Mouse (Mus musculus) myocyte (in vitro differentiated cells): ENCODE data around the gene Stmn3. TPM values are rescaled to one million over a fixed set of nuclear protein-coding genes. Genes with fewer than 3 reads are reported as not detected.

ENCODE experiments used
- H3K27me3 ChIP-seq: one replicate; pipeline ENCODE4 v1.6.1; 2011; ENCODE audit not compliant: control insufficient read depth, insufficient read depth, insufficient read length
- H3K36me3 ChIP-seq: one replicate; pipeline ENCODE4 v1.6.1; 2011; ENCODE audit not compliant: control insufficient read depth, insufficient read depth
- H3K4me2 ChIP-seq: one replicate; pipeline ENCODE4 v1.6.1; 2011; ENCODE audit warnings: low read depth, control low read depth
- H3K4me3 ChIP-seq: one replicate; pipeline ENCODE4 v1.5.1; 2011; ENCODE audit warnings: mild to moderate bottlenecking, control low read depth, moderate library complexity
- H3K79me2 ChIP-seq: one replicate; pipeline ENCODE4 v1.6.1; 2011; ENCODE audit not compliant: control insufficient read depth, insufficient read depth
- H3ac ChIP-seq: one replicate; pipeline ENCODE4 v1.6.1; 2011; ENCODE audit not compliant: control insufficient read depth, insufficient read length
- CEBPB ChIP-seq: IDR thresholded peaks from 2 replicates; pipeline ENCODE4 v1.6.1; 2011; ENCODE audit warnings: mild to moderate bottlenecking, moderate library complexity; ENCODE audit not compliant: poor library complexity, insufficient read depth, severe bottlenecking
- E2F4 ChIP-seq: IDR thresholded peaks from one replicate; pipeline ENCODE4 v1.6.1; 2011; ENCODE audit warnings: mild to moderate bottlenecking, control low read depth, moderate library complexity; ENCODE audit not compliant: insufficient read depth
- MAX ChIP-seq: IDR thresholded peaks from one replicate; pipeline ENCODE4 v1.6.1; 2011; ENCODE audit warnings: low read depth, mild to moderate bottlenecking, control low read depth
- MYOD1 ChIP-seq, 3 experiments: IDR thresholded peaks; one replicate each; pipeline ENCODE4 v1.6.1; 2011; ENCODE audit warnings: control low read depth in 2 of 3, low read depth in 2 of 3, mild to moderate bottlenecking in 2 of 3, moderate library complexity in 1 of 3; ENCODE audit not compliant: insufficient read length in 2 of 3, control insufficient read depth in 1 of 3
- MYOG ChIP-seq, 3 experiments: IDR thresholded peaks; one replicate each; pipeline ENCODE4 v1.6.1; 2011; ENCODE audit warnings: control low read depth in 2 of 3, low read depth in 2 of 3, mild to moderate bottlenecking in 2 of 3; ENCODE audit not compliant: insufficient read length in 2 of 3, control insufficient read depth in 1 of 3, insufficient read depth in 1 of 3
- POLR2A ChIP-seq: IDR thresholded peaks from one replicate; pipeline ENCODE4 v1.6.1; 2011; ENCODE audit warnings: low read depth, mild to moderate bottlenecking, control low read depth, moderate library complexity; ENCODE audit not compliant: insufficient read length
- POLR2AphosphoS2 ChIP-seq: IDR thresholded peaks from one replicate; pipeline ENCODE4 v1.6.1; 2011; ENCODE audit warnings: low read depth, control low read depth; ENCODE audit not compliant: insufficient read length
- REST ChIP-seq: IDR thresholded peaks from one replicate; pipeline ENCODE4 v1.6.1; 2011; ENCODE audit warnings: mild to moderate bottlenecking, control low read depth, moderate library complexity; ENCODE audit not compliant: insufficient read depth, insufficient read length
- SRF ChIP-seq: IDR thresholded peaks from one replicate; pipeline ENCODE4 v1.6.1; 2011; ENCODE audit warnings: low read depth; ENCODE audit not compliant: control insufficient read depth, insufficient read length
- TCF12 ChIP-seq: IDR thresholded peaks from one replicate; pipeline ENCODE4 v1.6.1; 2011; ENCODE audit warnings: mild to moderate bottlenecking, control low read depth; ENCODE audit not compliant: poor library complexity, insufficient read depth, severe bottlenecking
- TCF3 ChIP-seq: IDR thresholded peaks from one replicate; pipeline ENCODE4 v1.6.1; 2011; ENCODE audit warnings: low read depth, control low read depth; ENCODE audit not compliant: insufficient read length
- USF1 ChIP-seq: IDR thresholded peaks from one replicate; pipeline ENCODE4 v1.6.1; 2011; ENCODE audit warnings: low read depth, mild to moderate bottlenecking, control low read depth, moderate library complexity
- polyA plus RNA-seq: library from polyadenylated mRNA; unstranded; fragments of >200 nt; fragmentation: generic; extraction: Trizol; gene quantifications from one replicate; pipeline ENCODE4 v1.2.1, GENCODE M21; 2012; ENCODE audit warnings: missing spikeins

Stmn3 gene
- polyA plus RNA-seq, 1 experiment, result 0.07 TPM

DNA sequence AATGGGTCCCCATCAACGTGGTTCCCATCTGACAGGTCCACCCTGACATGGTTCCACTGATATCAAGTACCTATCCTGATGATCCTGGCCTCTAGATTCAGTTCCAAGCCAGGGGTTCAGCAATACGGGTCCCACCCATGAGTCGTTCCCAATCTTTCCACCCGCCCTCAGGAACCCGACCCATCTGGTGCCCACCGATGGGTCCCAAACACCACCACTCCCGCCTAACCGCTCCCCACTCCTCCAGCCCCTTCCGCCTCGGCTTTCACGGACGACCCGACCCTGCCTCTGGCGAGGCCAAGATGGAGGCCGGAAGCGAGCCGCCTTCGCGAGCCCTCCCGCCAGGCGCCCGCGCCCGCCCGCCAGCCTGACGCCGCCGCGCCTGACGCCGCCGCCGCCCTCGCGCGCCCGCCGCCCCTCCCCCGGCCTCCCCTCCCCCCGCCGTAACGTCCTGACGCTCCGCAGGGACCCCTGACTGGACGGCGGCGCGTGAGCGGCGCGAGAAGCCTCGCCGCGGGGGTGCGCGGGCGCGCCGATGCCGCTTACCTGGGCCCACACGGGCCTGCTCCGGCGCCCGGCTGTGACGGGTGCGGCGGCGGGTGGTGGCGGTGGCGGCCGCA, 26.9 kb downstream of the Stmn3 start:
- H3K79me2 ChIP-seq, result peaks cover 51% of the 10 kb centered on the region
- H3ac ChIP-seq, result peak overlapping the region; percentile 44
- no peaks in the 10 kb centered on the region for H3K27me3 ChIP-seq
- H3K4me2 ChIP-seq, result peak overlapping the region; percentile 82
- H3K36me3 ChIP-seq, result no peaks in the 10 kb centered on the region
- peak; percentile 83 for TF ChIP-seq POLR2A
- no peak for TF ChIP-seq CEBPB
- TF ChIP-seq POLR2AphosphoS2, result peak; percentile 78
- H3K4me3 ChIP-seq, result peak overlapping the region; percentile 43

- Histone ChIP-seq H3K4me2 (peak overlapping the region; percentile 82), H3ac (peak overlapping the region; percentile 44), H3K79me2 (peaks cover 57% of the 10 kb centered on the region), H3K27me3 (no peaks in the 10 kb centered on the region), H3K4me3 (peak overlapping the region; percentile 43), H3K36me3 (no peaks in the 10 kb centered on the region)
- TF ChIP-seq TCF3 (no peak), CEBPB (no peak)
Measured at GRCm38 (mm10) chr2:181286629-181287337, 27.5 kb downstream of the Stmn3 start.

GRCm38 (mm10) chr2:181279968-181280367, 34.3 kb downstream of the Stmn3 start:
- Histone ChIP-seq H3ac (no peak overlapping the region), H3K36me3 (peaks cover 10% of the 10 kb centered on the region), H3K4me3 (no peak overlapping the region), H3K79me2 (peaks cover 47% of the 10 kb centered on the region), H3K4me2 (no peak overlapping the region), H3K27me3 (no peaks in the 10 kb centered on the region)
- TF ChIP-seq POLR2AphosphoS2 (no peak), MYOG (IDR thresholded peaks at IDR 0.05; ENCODE audit: control insufficient read depth in 1 of 3, insufficient read depth in 1 of 3, insufficient read length in 2 of 3, low read depth in 2 of 3) (no peak), POLR2A (no peak), CEBPB (no peak), REST (no peak), TCF3 (no peak), TCF12 (no peak), E2F4 (no peak), USF1 (no peak), SRF (no peak), MYOD1 (IDR thresholded peaks at IDR 0.05; ENCODE audit: control insufficient read depth in 1 of 3, insufficient read length in 2 of 3, low read depth in 2 of 3) (no peak), MAX (no peak)

- peaks cover 25% of the 10 kb centered on the region for H3K36me3 ChIP-seq
- no peak overlapping the region for H3K4me3 ChIP-seq
- H3K4me2 ChIP-seq, result no peak overlapping the region
- no peak overlapping the region for H3ac ChIP-seq
- H3K79me2 ChIP-seq, result peaks cover 37% of the 10 kb centered on the region
- TF ChIP-seq TCF3 (no peak), TCF12 (no peak), MYOG (IDR thresholded peaks at IDR 0.05; ENCODE audit: control insufficient read depth in 1 of 3, insufficient read depth in 1 of 3, insufficient read length in 2 of 3, low read depth in 2 of 3) (no peak), POLR2A (no peak), POLR2AphosphoS2 (no peak), MYOD1 (IDR thresholded peaks at IDR 0.05; ENCODE audit: control insufficient read depth in 1 of 3, insufficient read length in 2 of 3, low read depth in 2 of 3) (no peak), MAX (no peak), CEBPB (no peak), SRF (no peak)
- H3K27me3 ChIP-seq, result no peaks in the 10 kb centered on the region
Measured at GRCm38 (mm10) chr2:181277866-181278265, 36.4 kb downstream of the Stmn3 start.

- Histone ChIP-seq H3K79me2 (peaks cover 26% of the 10 kb centered on the region), H3K4me3 (no peak overlapping the region), H3ac (no peak overlapping the region), H3K27me3 (no peaks in the 10 kb centered on the region), H3K36me3 (peaks cover 28% of the 10 kb centered on the region), H3K4me2 (no peak overlapping the region)
- TF ChIP-seq MYOG (IDR thresholded peaks at IDR 0.05; ENCODE audit: control insufficient read depth in 1 of 3, insufficient read depth in 1 of 3, insufficient read length in 2 of 3, low read depth in 2 of 3) (no peak), TCF3 (no peak), USF1 (no peak), CEBPB (no peak), SRF (no peak), POLR2A (no peak), MYOD1 (IDR thresholded peaks at IDR 0.05; ENCODE audit: control insufficient read depth in 1 of 3, insufficient read length in 2 of 3, low read depth in 2 of 3) (no peak), POLR2AphosphoS2 (no peak), REST (no peak), MAX (no peak), TCF12 (no peak), E2F4 (no peak)
Measured at GRCm38 (mm10) chr2:181276766-181277165, 37.5 kb downstream of the Stmn3 start.
